Mouse (Mus musculus) ES-E14 (cell line): ENCODE results near the gene Rpa1. TPM values are rescaled to one million over a fixed set of nuclear protein-coding genes. Genes with fewer than 3 reads are reported as not detected.

Experiments
- DNase-seq: peaks from one replicate; pipeline ENCODE4 v3.0.0-alpha.2; 2013; ENCODE audit warnings: low read depth, low spot score
- H3K27ac ChIP-seq: 2 replicates; pipeline ENCODE4 v1.5.1; 2012; ENCODE audit warnings: low read depth, mild to moderate bottlenecking, low read length, moderate library complexity, mixed read lengths; ENCODE audit not compliant: poor library complexity, insufficient read depth, severe bottlenecking
- H3K36me3 ChIP-seq: 2 replicates; pipeline ENCODE4 v1.6.1; 2012; ENCODE audit warnings: mild to moderate bottlenecking, low read length, moderate library complexity, mixed read lengths; ENCODE audit not compliant: control insufficient read depth, poor library complexity, insufficient read depth, severe bottlenecking
- H3K4me1 ChIP-seq, 2 experiments: fragments of 150-350 bp in 1 of 2; sonication (generic) in 1 of 2; 2 replicates each; pipeline ENCODE4 v1.6.1; 2012; ENCODE audit warnings: low read length in 2 of 2, mild to moderate bottlenecking in 1 of 2, mixed read lengths in 1 of 2; ENCODE audit not compliant: control insufficient read depth in 2 of 2, insufficient read depth in 2 of 2, poor library complexity in 1 of 2
- H3K4me3 ChIP-seq, 2 experiments: fragments of 150-350 bp in 1 of 2; sonication (generic) in 1 of 2; 2 replicates each; pipeline ENCODE4 v1.5.1; 2012; ENCODE audit warnings: low read length in 2 of 2, low read depth in 1 of 2, mild to moderate bottlenecking in 1 of 2, mixed read lengths in 1 of 2; ENCODE audit not compliant: insufficient read depth in 1 of 2, poor library complexity in 1 of 2, severe bottlenecking in 1 of 2
- H3K9ac ChIP-seq: 2 replicates; pipeline ENCODE4 v1.6.1; 2012; ENCODE audit warnings: low read depth, mild to moderate bottlenecking, low read length, mixed read lengths; ENCODE audit not compliant: poor library complexity, insufficient read depth, severe bottlenecking
- H3K9me3 ChIP-seq: fragments of 150-350 bp; sonication (generic); 2 replicates; pipeline ENCODE4 v1.6.1; 2012; ENCODE audit warnings: low read depth, mild to moderate bottlenecking, low read length; ENCODE audit not compliant: control insufficient read depth, insufficient read depth
- CHD2 ChIP-seq: IDR thresholded peaks from 2 replicates; pipeline ENCODE4 v1.6.1; 2014; ENCODE audit warnings: mild to moderate bottlenecking, low read depth, low read length, inconsistent platforms
- HCFC1 ChIP-seq: IDR thresholded peaks from 2 replicates; pipeline ENCODE4 v1.6.1; 2012; ENCODE audit warnings: low read length, inconsistent platforms, borderline replicate concordance; ENCODE audit not compliant: insufficient read depth
- MAFK ChIP-seq: IDR thresholded peaks from 2 replicates; pipeline ENCODE4 v1.6.1; 2014; ENCODE audit warnings: mild to moderate bottlenecking, low read depth, low read length, inconsistent platforms; ENCODE audit not compliant: insufficient read depth
- ZC3H11A ChIP-seq: IDR thresholded peaks from 2 replicates; pipeline ENCODE4 v1.6.1; 2012; ENCODE audit warnings: low read depth, mild to moderate bottlenecking, inconsistent platforms, low read length, borderline replicate concordance
- ZNF384 ChIP-seq: IDR thresholded peaks from 2 replicates; pipeline ENCODE4 v1.6.1; 2012; ENCODE audit warnings: low read depth, low read length, inconsistent platforms
- in situ Hi-C, 2 experiments: fragments of 600-800 bp; cut with MboI; formaldehyde crosslinking; loops; one replicate each; pipeline ENCODE4 v1.15.1; 2025; ENCODE audit warnings: low sequenced_read_pairs in 2 of 2, inconsistent platforms in 1 of 2; ENCODE audit not compliant: unreplicated experiment in 2 of 2
- total RNA-seq: library from RNA; depleted of rRNA; stranded (reverse); fragments of 300-350 nt; gene quantifications from 2 replicates; pipeline ENCODE4 v1.2.3, GENCODE M21; 2012

Gene Rpa1
- total RNA-seq, 1 experiment = 317 TPM

DNA sequence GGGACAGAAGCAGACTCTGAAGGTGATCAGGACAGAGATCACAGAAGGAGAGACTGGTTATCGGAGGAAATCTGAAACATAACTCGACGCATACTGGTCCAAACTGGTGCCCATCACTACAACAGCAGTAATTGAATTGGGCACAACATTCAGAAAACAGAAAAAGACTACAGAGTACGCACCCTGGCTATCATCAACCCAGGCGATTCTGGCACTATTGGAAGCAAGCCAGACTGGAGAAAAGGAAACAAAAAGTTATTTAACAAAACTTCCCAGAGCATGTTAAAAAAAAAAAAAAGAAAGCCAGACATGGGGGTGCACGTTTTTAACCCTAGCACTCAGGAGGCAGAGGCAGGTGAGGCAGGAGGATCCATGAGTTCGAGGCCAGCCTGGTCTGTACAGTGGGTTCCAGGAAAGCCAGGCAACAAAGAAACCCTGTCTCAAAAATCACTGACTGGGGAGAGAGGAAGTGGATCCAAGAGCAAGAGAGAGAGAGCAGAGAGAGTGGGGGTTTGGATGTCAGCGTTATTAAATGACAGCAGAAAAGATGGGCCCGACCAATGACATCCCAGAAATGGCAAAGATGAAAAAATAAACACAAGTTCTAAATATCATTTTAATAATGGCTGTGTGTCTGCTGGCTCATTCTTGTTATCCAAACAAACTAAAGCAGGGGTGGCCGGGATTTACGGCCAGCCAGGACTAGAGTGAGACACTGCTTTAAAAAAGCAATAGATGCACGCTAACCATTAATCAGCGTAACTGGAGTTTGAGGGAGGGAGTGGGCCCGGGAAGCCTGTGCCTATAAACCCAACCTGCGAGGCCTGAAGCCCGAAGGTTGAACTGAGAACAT, 22.8 kb downstream of the Rpa1 start:
- TF ChIP-seq HCFC1 = no peak
- TF ChIP-seq ZNF384 = no peak
- TF ChIP-seq MAFK = no peak
- TF ChIP-seq CHD2 = no peak
- no peak for TF ChIP-seq ZC3H11A
- Histone ChIP-seq H3K4me3 (no peak overlapping the region), H3K36me3 (peaks cover 24% of the 10 kb centered on the region), H3K27ac (no peak overlapping the region), H3K9me3 (no peaks in the 10 kb centered on the region), H3K4me1 (peaks cover 3 to 4% of the 10 kb centered on the region in 2 experiments; a peak in 2 of 4 replicates), H3K9ac (no peak overlapping the region)
- no peak for DNase-seq
- in situ Hi-C loops = no loop called here

DNA sequence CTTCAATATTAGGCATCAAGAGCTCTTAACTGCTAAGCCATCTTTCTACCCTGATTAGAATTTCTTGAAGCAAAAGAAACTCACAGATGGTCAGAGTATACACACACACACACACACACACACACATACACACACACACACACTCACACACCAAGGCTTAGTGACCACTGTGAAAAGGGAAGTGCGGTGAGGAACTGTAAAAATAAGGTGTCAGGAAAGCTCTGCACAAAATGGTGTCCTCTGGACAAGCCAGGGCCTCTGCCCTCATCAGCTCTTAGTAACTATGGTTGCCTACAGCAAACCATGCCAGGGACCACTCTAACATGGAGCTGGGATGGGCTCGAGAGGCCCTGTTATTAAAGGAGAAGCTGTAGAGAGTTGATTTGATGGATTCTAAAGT, 23.7 kb downstream of the Rpa1 start:
- DNase-seq = no peak
- no peak overlapping the region for H3K4me3 ChIP-seq
- TF ChIP-seq ZC3H11A = no peak
- TF ChIP-seq ZNF384 = no peak
- no peak for TF ChIP-seq CHD2
- no peak for TF ChIP-seq HCFC1
- TF ChIP-seq MAFK = no peak
- no peak overlapping the region for H3K9ac ChIP-seq
- no peak overlapping the region for H3K27ac ChIP-seq
- in situ Hi-C loops = no loop called here
- peaks cover 22% of the 10 kb centered on the region for H3K36me3 ChIP-seq
- peaks cover 3 to 6% of the 10 kb centered on the region in 2 experiments; a peak in 2 of 4 replicates for H3K4me1 ChIP-seq
- H3K9me3 ChIP-seq = no peaks in the 10 kb centered on the region

DNA sequence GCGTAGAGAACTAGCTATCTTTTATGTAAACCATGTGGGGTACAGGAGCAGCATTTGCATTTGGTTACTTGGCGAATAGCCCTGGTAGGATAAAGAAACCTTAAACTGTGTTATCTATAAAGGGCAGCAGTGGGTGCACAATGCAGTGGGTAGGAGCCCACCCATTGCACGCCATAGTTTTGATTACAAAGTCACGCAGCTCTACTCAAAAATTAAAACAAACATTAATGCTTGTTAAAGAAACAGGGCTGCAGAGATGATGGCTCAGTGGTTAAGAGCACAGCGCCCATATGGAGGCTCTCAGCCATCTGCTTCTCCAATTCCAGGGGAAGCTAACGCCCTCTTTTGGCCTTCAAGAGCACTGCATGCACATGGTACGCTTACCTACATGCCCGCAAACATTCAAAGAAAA, 24.8 kb downstream of the Rpa1 start:
- Histone ChIP-seq H3K27ac (no peak overlapping the region), H3K4me3 (no peak overlapping the region), H3K9me3 (no peaks in the 10 kb centered on the region), H3K4me1 (peaks cover 3 to 6% of the 10 kb centered on the region in 2 experiments; a peak in 2 of 4 replicates), H3K9ac (no peak overlapping the region), H3K36me3 (peaks cover 21% of the 10 kb centered on the region)
- DNase-seq = peak; percentile 21
- TF ChIP-seq MAFK (no peak), HCFC1 (no peak), ZNF384 (no peak), CHD2 (no peak), ZC3H11A (no peak)
- in situ Hi-C loops = no loop called here

DNA sequence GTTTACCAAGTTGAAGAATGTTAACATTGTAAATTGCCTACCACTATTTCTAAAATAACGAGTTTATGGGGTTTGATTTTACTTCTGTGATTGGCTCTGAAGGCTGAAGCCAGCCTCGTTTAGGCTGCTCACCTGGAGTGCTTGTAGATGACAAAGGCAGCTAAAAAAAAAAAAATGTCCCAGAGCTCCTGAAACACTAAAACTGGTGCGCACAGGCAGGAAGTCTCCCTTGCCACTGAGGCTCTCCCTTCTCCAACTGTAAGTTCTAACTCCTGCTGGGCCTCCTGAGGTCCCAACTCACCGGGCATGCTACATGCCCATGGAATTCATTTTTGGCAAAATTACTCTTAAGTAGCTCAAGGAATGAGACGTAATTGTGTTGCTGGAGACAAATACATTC, 28.9 kb downstream of the Rpa1 start:
- no peak for DNase-seq
- TF ChIP-seq HCFC1 (no peak), ZNF384 (0 out of 2 replicates have a peak, but pooled peaks have one; percentile 8)
- H3K36me3 ChIP-seq = peaks cover 26% of the 10 kb centered on the region
- H3K9me3 ChIP-seq = no peaks in the 10 kb centered on the region
- H3K4me1 ChIP-seq = peaks cover 3 to 6% of the 10 kb centered on the region in 2 experiments; a peak in 2 of 4 replicates
- H3K9ac ChIP-seq = no peak overlapping the region
- in situ Hi-C loops = no loop called here
- no peak overlapping the region for H3K27ac ChIP-seq
- no peak overlapping the region for H3K4me3 ChIP-seq
